Mouse (Mus musculus): ENCODE measurements around the gene Wfdc5.

Gene Wfdc5

GRCm38 (mm10) chr2:164174649-164175395, 7.7 kb downstream of the Wfdc5 start:
- peak; percentile 41 to 55 for DNase-seq (ENCODE audit: low spot score in 2 of 2)

GRCm38 (mm10) chr2:164173394-164173793, 9.1 kb downstream of the Wfdc5 start:
- DNase-seq (ENCODE audit: low spot score in 2 of 2), result no peak

- no peak for DNase-seq (ENCODE audit: low spot score in 2 of 2)
Observed at GRCm38 (mm10) chr2:164170902-164171301, 11.6 kb downstream of the Wfdc5 start, which contains the start of gene Kcns1. Gene Kcns1, minus strand, starts transcription at chr2:164171113.

- DNase-seq (ENCODE audit: low spot score in 2 of 2), result no peak
Observed at GRCm38 (mm10) chr2:164170326-164170725, 12.2 kb downstream of the Wfdc5 start.

GRCm38 (mm10) chr2:164168571-164168946, 14.0 kb downstream of the Wfdc5 start:
- no peak for DNase-seq (ENCODE audit: low spot score in 2 of 2)

GRCm38 (mm10) chr2:164167752-164168570, 14.6 kb downstream of the Wfdc5 start:
- no peak for DNase-seq (ENCODE audit: low spot score in 2 of 2)

- no peak for DNase-seq (ENCODE audit: low spot score in 2 of 2)
Observed at GRCm38 (mm10) chr2:164164941-164165340, 17.6 kb downstream of the Wfdc5 start.

GRCm38 (mm10) chr2:164161515-164162055, 21.0 kb downstream of the Wfdc5 start:
- DNase-seq (ENCODE audit: low spot score in 2 of 2), result no peak

- no peak for DNase-seq (ENCODE audit: low spot score in 2 of 2)
Observed at GRCm38 (mm10) chr2:164158838-164159237, 23.7 kb downstream of the Wfdc5 start.

GRCm38 (mm10) chr2:164156158-164156557, 26.4 kb downstream of the Wfdc5 start:
- no peak for DNase-seq (ENCODE audit: low spot score in 2 of 2)

GRCm38 (mm10) chr2:164154007-164154406, 28.5 kb downstream of the Wfdc5 start:
- no peak for DNase-seq (ENCODE audit: low spot score in 2 of 2)

- DNase-seq (ENCODE audit: low spot score in 2 of 2), result no peak
Observed at GRCm38 (mm10) chr2:164152341-164152740, 30.2 kb downstream of the Wfdc5 start.

- no peak for DNase-seq (ENCODE audit: low spot score in 2 of 2)
Observed at GRCm38 (mm10) chr2:164150086-164150760, 32.3 kb downstream of the Wfdc5 start.

GRCm38 (mm10) chr2:164146556-164146955, 36.0 kb downstream of the Wfdc5 start:
- DNase-seq (ENCODE audit: low spot score in 2 of 2), result no peak

- DNase-seq (ENCODE audit: low spot score in 2 of 2), result no peak
Observed at GRCm38 (mm10) chr2:164144541-164144940, 38.0 kb downstream of the Wfdc5 start.

GRCm38 (mm10) chr2:164144025-164144424, 38.5 kb downstream of the Wfdc5 start:
- DNase-seq (ENCODE audit: low spot score in 2 of 2), result no peak

GRCm38 (mm10) chr2:164142021-164142420, 40.5 kb downstream of the Wfdc5 start:
- DNase-seq (ENCODE audit: low spot score in 2 of 2), result no peak

- DNase-seq (ENCODE audit: low spot score in 2 of 2), result no peak
Observed at GRCm38 (mm10) chr2:164137754-164138153, 44.8 kb downstream of the Wfdc5 start.

- DNase-seq (ENCODE audit: low spot score in 2 of 2), result no peak
Observed at GRCm38 (mm10) chr2:164136393-164136792, 46.1 kb downstream of the Wfdc5 start.

- no peak for DNase-seq (ENCODE audit: low spot score in 2 of 2)
Observed at GRCm38 (mm10) chr2:164135367-164135766, 47.2 kb downstream of the Wfdc5 start.

- DNase-seq (ENCODE audit: low spot score in 2 of 2), result no peak
Observed at GRCm38 (mm10) chr2:164134563-164134962, 48.0 kb downstream of the Wfdc5 start.

GRCm38 (mm10) chr2:164131586-164131985, 51.0 kb downstream of the Wfdc5 start:
- no peak for DNase-seq (ENCODE audit: low spot score in 2 of 2)

Data from frontal cortex, postnatal 25 days (tissue).